Comparison of ENCODE assay signal across 9 mouse cellular contexts in genomic region chr14:47418666-47418991, GRCm38 (mm10). TPM values are rescaled to one million over a fixed set of nuclear protein-coding genes. Genes with fewer than 3 reads are reported as not detected.
A peak's percentile ranks its signal among the peaks of the same experiment; 100 is the strongest.
DNase-seq lines count a peak whose midpoint lies in the region; ATAC-seq and TF ChIP-seq lines count a peak whose summit lies in the region.
"Had no signal": no experiment of that assay in that cellular context is flagged by ENCODE, and none has a peak within 500 bp of the region (broad histone marks: within the 10 kb centered on the region; RNA-seq: fewer than 3 reads in every experiment).

No protein-coding gene starts in this region.

- peaks cover 17% of the 10 kb centered on the region for H3K4me1 ChIP-seq in kidney, embryonic 15.5 days
- no peaks in the 10 kb centered on the region for H3K4me1 ChIP-seq in kidney, adult 2 months (ENCODE audit: control insufficient read depth, insufficient read depth, low read length)
- peaks cover 17% of the 10 kb centered on the region for H3K4me1 ChIP-seq in embryonic facial prominence, embryonic 10.5 days
- 0 out of 2 replicates have a peak, but pooled peaks cover 8% of the 10 kb centered on the region for H3K4me1 ChIP-seq in hindbrain, embryonic 14.5 days (replicated peaks; ENCODE audit: control insufficient read depth, insufficient read depth, low read length)
- peaks cover 13% of the 10 kb centered on the region for H3K4me1 ChIP-seq in midbrain, embryonic 15.5 days

- H3K4me3 ChIP-seq in kidney, embryonic 15.5 days (replicated peaks) = peak overlapping the region; percentile 69
- H3K4me3 ChIP-seq in kidney, adult 2 months (ENCODE audit: insufficient read depth, low read depth, low read length) = no peak overlapping the region
- peak overlapping the region; percentile 81 for H3K4me3 ChIP-seq in embryonic facial prominence, embryonic 10.5 days
- H3K4me3 ChIP-seq in hindbrain, embryonic 14.5 days (replicated peaks; ENCODE audit: low read length) = peak overlapping the region; percentile 38
- peak overlapping the region; percentile 52 for H3K4me3 ChIP-seq in midbrain, embryonic 15.5 days

- 26% methylated on average over 5 of the region's 5 CpGs for WGBS in kidney, embryonic 15.5 days
- WGBS in kidney, adult 2 months = 30% methylated on average over 5 of the region's 5 CpGs
- 49% methylated on average over 5 of the region's 5 CpGs for WGBS in embryonic facial prominence, embryonic 10.5 days
- 49% methylated on average over 5 of the region's 5 CpGs for WGBS in hindbrain, embryonic 14.5 days
- WGBS in midbrain, embryonic 15.5 days = 52% methylated on average over 5 of the region's 5 CpGs

- H3K4me2 ChIP-seq in kidney, embryonic 15.5 days = peak overlapping the region; percentile 67
- H3K4me2 ChIP-seq in hindbrain, embryonic 14.5 days (replicated peaks) = peak overlapping the region; percentile 55
- peak overlapping the region; percentile 69 for H3K4me2 ChIP-seq in midbrain, embryonic 15.5 days

- H3K9ac ChIP-seq in kidney, embryonic 15.5 days = 0 out of 2 replicates have a peak overlapping the region, but pooled peaks have one; percentile 55
- H3K9ac ChIP-seq in hindbrain, embryonic 14.5 days = peak overlapping the region; percentile 43
- H3K9ac ChIP-seq in midbrain, embryonic 15.5 days = peak overlapping the region; percentile 36; the same call in 1 of the 2 replicates

- H3K27ac ChIP-seq in kidney, embryonic 15.5 days = peak overlapping the region; percentile 55
- no peak overlapping the region for H3K27ac ChIP-seq in kidney, adult 2 months (ENCODE audit: insufficient read depth, low read depth, low read length)
- H3K27ac ChIP-seq in embryonic facial prominence, embryonic 10.5 days (replicated peaks) = peak overlapping the region; percentile 89
- no peak overlapping the region for H3K27ac ChIP-seq in hindbrain, embryonic 14.5 days
- no peak overlapping the region for H3K27ac ChIP-seq in midbrain, embryonic 15.5 days

- no peak for TF ChIP-seq CTCF in kidney, adult 2 months (conservative IDR thresholded peaks at IDR 0.05; ENCODE audit: insufficient read depth, insufficient read length, low read depth, low read length)

- H3K36me3 ChIP-seq in kidney, embryonic 15.5 days = peaks cover 29% of the 10 kb centered on the region
- H3K36me3 ChIP-seq in kidney, adult 2 months (ENCODE audit: control insufficient read depth, insufficient read depth, low read length) = no peaks in the 10 kb centered on the region
- peaks cover 28% of the 10 kb centered on the region for H3K36me3 ChIP-seq in embryonic facial prominence, embryonic 10.5 days (replicated peaks)
- no peaks in the 10 kb centered on the region for H3K36me3 ChIP-seq in hindbrain, embryonic 14.5 days (replicated peaks; ENCODE audit: control insufficient read depth, insufficient read depth)
- no peaks in the 10 kb centered on the region for H3K36me3 ChIP-seq in midbrain, embryonic 15.5 days (replicated peaks)

- no peak for DNase-seq in kidney, adult 2 months
- no peak for DNase-seq in embryonic facial prominence, embryonic 10.5 days (ENCODE audit: low spot score)
- no peak for DNase-seq in hindbrain, embryonic 14.5 days (ENCODE audit: low spot score)
- no peak for DNase-seq in B cell, adult 2 months
- DNase-seq in adrenal gland, postnatal 10 days = no peak
- no peak for DNase-seq in layer of hippocampus, postnatal 25 days (ENCODE audit: extremely low spot score in 1 of 2, low spot score in 1 of 2)

- TF ChIP-seq POLR2A in kidney, adult 2 months (IDR thresholded peaks at IDR 0.05; ENCODE audit: low read depth, low read length) = no peak

- no peak for ATAC-seq in kidney, embryonic 15.5 days (replicated peaks; ENCODE audit: low FRiP score)
- no peak for ATAC-seq in hindbrain, embryonic 14.5 days (ENCODE audit: low FRiP score)
- ATAC-seq in midbrain, embryonic 15.5 days (replicated peaks) = no peak

- no peaks in the 10 kb centered on the region for H3K9me3 ChIP-seq in kidney, embryonic 15.5 days (replicated peaks)
- H3K9me3 ChIP-seq in embryonic facial prominence, embryonic 10.5 days = no peaks in the 10 kb centered on the region
- H3K9me3 ChIP-seq in hindbrain, embryonic 14.5 days (ENCODE audit: control insufficient read depth, low read length) = no peaks in the 10 kb centered on the region
- no peaks in the 10 kb centered on the region for H3K9me3 ChIP-seq in midbrain, embryonic 15.5 days

- no peaks in the 10 kb centered on the region for H3K27me3 ChIP-seq in kidney, embryonic 15.5 days
- H3K27me3 ChIP-seq in kidney, adult 2 months (replicated peaks; ENCODE audit: control insufficient read depth, insufficient read depth, low read length) = no peaks in the 10 kb centered on the region
- H3K27me3 ChIP-seq in embryonic facial prominence, embryonic 10.5 days (replicated peaks; ENCODE audit: low read depth, poor library complexity, severe bottlenecking) = no peaks in the 10 kb centered on the region
- no peaks in the 10 kb centered on the region for H3K27me3 ChIP-seq in hindbrain, embryonic 14.5 days (ENCODE audit: control insufficient read depth, insufficient read depth, low read length)
- no peaks in the 10 kb centered on the region for H3K27me3 ChIP-seq in midbrain, embryonic 15.5 days (replicated peaks)
- H3K27me3 ChIP-seq: Patski had no signal

RNA-seq across cellular contexts. Expression of gene Dlgap5, which starts 0.4 kb away (rescaled TPM):
- 47.8 and 53.9 TPM in 2 replicates for polyA plus RNA-seq in kidney, embryonic 15.5 days (2015; fragmentation: Nextera tagmentation; extraction: Ambion mirVana)
- 0.23 and 0.33 TPM in 2 replicates for polyA plus RNA-seq in kidney, adult 2 months (2012; rRNA removed)
- polyA plus RNA-seq in embryonic facial prominence, embryonic 10.5 days (2016; fragmentation: Nextera tagmentation; extraction: Ambion mirVana) = 72.4 and 79.4 TPM in 2 replicates
- polyA plus RNA-seq in hindbrain, embryonic 14.5 days (2014; fragmentation: Nextera tagmentation; extraction: Ambion mirVana) = 6.3 and 7.6 TPM in 2 replicates
- 6.8 and 7.8 TPM in 2 replicates for polyA plus RNA-seq in midbrain, embryonic 15.5 days (2015; fragmentation: Nextera tagmentation; extraction: Ambion mirVana)
- 10 to 100 TPM in 1 of 2 experiments, 1 to 10 TPM in 1; 9.4 to 12.9 TPM for total RNA-seq in adrenal gland, postnatal 10 days (2021)
- total RNA-seq in layer of hippocampus, postnatal 25 days (2021) = under 1 TPM; 0.34 to 0.61 TPM

RNA-seq across cellular contexts. Expression of gene Fbxo34, which starts 31.6 kb away (rescaled TPM):
- 20.6 and 23.7 TPM in 2 replicates for polyA plus RNA-seq in kidney, embryonic 15.5 days (2015; fragmentation: Nextera tagmentation; extraction: Ambion mirVana)
- 10.2 and 13.0 TPM in 2 replicates for polyA plus RNA-seq in kidney, adult 2 months (2012; rRNA removed)
- 23.4 and 23.7 TPM in 2 replicates for polyA plus RNA-seq in embryonic facial prominence, embryonic 10.5 days (2016; fragmentation: Nextera tagmentation; extraction: Ambion mirVana)
- polyA plus RNA-seq in hindbrain, embryonic 14.5 days (2014; fragmentation: Nextera tagmentation; extraction: Ambion mirVana) = 35.1 and 35.3 TPM in 2 replicates
- polyA plus RNA-seq in midbrain, embryonic 15.5 days (2015; fragmentation: Nextera tagmentation; extraction: Ambion mirVana) = 31.9 and 36.0 TPM in 2 replicates
- 10 to 100 TPM; 21.5 to 24.5 TPM for total RNA-seq in adrenal gland, postnatal 10 days (2021)
- 10 to 100 TPM; 86.2 to 90.9 TPM for total RNA-seq in layer of hippocampus, postnatal 25 days (2021)

RNA-seq across cellular contexts. Expression of gene Lgals3, which starts 51.1 kb away (rescaled TPM):
- polyA plus RNA-seq in kidney, embryonic 15.5 days (2015; fragmentation: Nextera tagmentation; extraction: Ambion mirVana) = 21.9 and 25.8 TPM in 2 replicates
- 76.1 and 89.5 TPM in 2 replicates for polyA plus RNA-seq in kidney, adult 2 months (2012; rRNA removed)
- 0.51 and 1.1 TPM in 2 replicates for polyA plus RNA-seq in embryonic facial prominence, embryonic 10.5 days (2016; fragmentation: Nextera tagmentation; extraction: Ambion mirVana)
- polyA plus RNA-seq in hindbrain, embryonic 14.5 days (2014; fragmentation: Nextera tagmentation; extraction: Ambion mirVana) = 2.4 and 3.3 TPM in 2 replicates
- polyA plus RNA-seq in midbrain, embryonic 15.5 days (2015; fragmentation: Nextera tagmentation; extraction: Ambion mirVana) = 3.6 and 3.8 TPM in 2 replicates
- 1 to 10 TPM; 6.9 to 7.0 TPM for total RNA-seq in adrenal gland, postnatal 10 days (2021)
- 1 to 10 TPM in 1 of 2 experiments, under 1 TPM in 1; 0.91 to 1.3 TPM for total RNA-seq in layer of hippocampus, postnatal 25 days (2021)

Comparison
In these comparisons a context has a peak if more than half of its experiments do, and no peak if none do; other contexts are left out.
1. H3K27ac ChIP-seq: peak in kidney, embryonic 15.5 days (single experiment) and embryonic facial prominence, embryonic 10.5 days (single experiment); none in kidney, adult 2 months (single experiment), hindbrain, embryonic 14.5 days (single experiment) and midbrain, embryonic 15.5 days (single experiment).
2. Peak in every context shown above with its lines, with median percentiles within 50 percentile points of each other: H3K4me2 ChIP-seq and H3K9ac ChIP-seq.